Mouse (Mus musculus): Measurements from ENCODE around the gene Arhgap30.

The Arhgap30 gene

DNA sequence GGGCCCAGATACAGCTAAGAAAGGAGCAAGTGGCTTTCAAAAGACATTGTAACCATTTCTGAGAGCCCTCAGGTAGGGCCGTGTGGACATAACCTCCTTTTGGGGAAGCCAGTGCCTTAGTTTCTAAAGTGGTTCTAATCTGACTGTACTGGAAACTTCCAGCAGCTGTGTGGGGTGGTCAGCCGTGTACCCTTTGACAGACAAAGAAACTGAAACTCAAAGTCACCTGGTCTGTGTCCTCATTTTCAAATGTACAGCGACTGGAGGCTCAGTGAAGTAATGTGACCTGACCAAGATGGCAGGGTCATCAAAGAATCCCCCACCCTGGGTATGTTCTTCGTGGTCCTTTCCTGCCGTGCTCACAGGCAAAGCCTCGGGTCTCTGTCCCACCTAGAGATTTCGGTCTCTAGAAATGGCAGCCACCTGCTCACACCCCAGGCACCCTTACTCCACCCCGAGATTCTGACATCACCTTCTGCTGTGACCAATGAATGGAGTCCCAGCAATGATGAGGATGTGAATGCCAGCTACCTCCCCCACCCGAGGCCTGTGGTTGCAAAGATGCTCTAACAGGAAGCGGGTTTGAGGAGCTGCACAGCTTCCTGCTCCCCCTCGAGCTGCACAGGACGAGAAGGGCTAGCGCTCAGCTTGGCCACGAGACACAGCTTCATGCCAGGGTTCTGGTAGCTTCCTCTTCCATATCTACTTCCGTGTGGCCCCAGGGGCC, at the start of gene Arhgap30:
TSS of gene Arhgap30 (plus strand) at position 579 of the 727 bp plus-strand sequence.
- DNase-seq (ENCODE audit: low read depth) = peak; percentile 98

GRCm38 (mm10) chr1:171342262-171343207, 46.2 kb upstream of the Arhgap30 start:
- no peak for DNase-seq (ENCODE audit: low read depth)

GRCm38 (mm10) chr1:171343922-171344677, 44.7 kb upstream of the Arhgap30 start:
- peak; percentile 34 for DNase-seq (ENCODE audit: low read depth)

GRCm38 (mm10) chr1:171344715-171345114, 44.0 kb upstream of the Arhgap30 start:
- DNase-seq (ENCODE audit: low read depth) = no peak

DNA sequence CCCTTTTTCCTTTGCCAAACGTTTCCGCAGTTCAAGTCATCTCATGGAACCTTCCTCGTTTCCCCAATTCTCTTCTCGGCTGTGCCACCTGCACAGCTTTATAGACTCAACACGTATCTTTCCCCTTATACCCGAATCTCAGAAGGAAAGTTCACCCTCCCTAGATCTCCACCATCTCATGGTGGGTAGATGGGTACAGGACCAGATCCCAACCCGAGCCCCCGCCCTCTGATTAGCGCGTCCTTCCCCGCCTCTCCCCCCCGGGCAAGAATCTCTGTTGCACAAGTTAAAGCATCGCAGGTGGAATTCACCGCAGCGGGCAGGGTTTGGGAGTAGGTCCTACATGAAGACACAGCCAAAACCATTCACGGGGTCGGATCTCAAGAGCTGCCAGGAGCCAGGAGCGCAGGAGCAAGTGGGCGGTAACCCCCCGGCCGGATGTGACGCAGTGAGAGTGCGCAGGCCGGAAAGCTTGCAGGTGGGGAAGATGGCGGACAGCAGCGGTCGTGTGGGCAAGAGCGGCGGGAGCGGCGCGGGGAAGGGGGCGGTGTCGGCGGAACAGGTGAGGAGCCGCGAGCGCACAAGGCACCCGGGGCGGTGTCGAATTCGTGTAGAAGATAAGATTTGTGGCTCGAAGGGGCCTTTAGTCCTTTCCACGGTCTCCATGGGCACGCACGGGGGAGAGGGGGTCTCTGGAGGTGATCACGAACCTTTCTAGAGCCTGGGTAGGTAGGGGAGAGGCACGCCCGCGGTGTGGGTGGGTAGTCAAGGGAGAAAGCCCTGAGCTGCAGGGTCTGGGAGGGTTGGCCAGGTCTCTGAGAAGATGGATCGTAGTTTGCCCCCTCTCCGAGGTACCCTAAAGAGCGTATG, 43.3 kb upstream of the Arhgap30 start, which contains the start of the genes Nit1 and Pfdn2:
TSS of gene Nit1 (minus strand) at position 422 of the 870 bp plus-strand sequence.
TSS of gene Pfdn2 (plus strand) at position 446 of the 870 bp plus-strand sequence.
- DNase-seq (ENCODE audit: low read depth) = peak; percentile 90

DNA sequence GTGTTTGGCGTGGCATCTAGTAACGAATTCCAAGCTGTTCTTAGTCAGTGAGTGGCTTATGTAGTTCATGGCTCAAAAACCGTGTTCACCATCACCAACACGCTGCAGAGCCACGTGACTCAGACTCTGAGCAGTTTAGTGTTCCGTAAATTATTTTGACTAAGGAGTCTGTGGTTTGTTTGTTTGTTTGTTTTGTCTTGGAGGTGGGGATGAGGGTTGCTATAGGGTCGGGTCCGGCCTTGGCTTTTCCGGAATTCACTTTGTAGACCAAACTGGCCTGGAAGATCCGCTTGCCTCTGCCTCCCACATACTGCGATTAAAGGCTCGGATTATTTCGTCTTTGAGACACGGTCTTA, 42.7 kb upstream of the Arhgap30 start:
- DNase-seq (ENCODE audit: low read depth) = peak; percentile 55

DNA sequence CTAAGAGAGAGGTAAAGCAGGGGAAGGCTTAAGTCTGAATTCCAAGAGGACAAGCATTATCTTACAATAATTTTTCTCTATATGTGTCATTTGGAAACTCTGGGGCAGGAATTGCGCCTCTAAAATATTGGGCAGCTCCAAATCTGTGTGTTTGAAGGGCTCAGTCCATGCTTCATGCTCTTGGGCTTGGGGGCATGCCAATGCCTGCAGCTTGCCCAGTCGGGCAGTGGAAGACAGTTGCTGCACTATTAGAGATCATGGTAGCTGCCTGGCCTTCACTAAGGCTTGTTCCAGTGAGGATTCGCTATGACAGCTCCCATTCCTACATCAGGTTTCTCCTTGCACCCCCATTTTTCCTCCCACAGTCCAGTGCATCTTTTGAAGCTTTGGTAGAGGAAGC, 40.1 kb upstream of the Arhgap30 start:
- DNase-seq (ENCODE audit: low read depth) = no peak

DNA sequence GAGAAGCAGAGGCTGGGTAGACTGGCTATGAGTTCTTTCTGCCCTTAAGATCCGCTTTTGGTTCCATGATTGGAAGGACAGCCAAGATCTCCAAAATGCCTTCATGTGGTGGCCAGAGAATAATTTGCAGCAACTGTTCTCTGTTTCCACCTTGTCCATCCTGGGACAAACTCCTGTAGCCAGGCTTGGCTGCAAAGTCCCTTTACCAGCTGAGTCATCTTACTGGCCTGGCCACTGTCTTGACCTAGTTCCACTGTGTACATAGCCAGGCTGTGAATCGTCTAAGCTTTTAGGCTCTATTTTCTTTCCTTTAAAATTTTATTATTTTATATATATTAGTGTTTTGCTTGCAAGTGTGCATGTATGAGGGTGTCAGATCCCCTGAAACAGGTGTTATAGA, 39.5 kb upstream of the Arhgap30 start:
- DNase-seq (ENCODE audit: low read depth) = peak; percentile 26

- DNase-seq (ENCODE audit: low read depth) = peak; percentile 69
These were observed 32.9 kb upstream of the Arhgap30 start for GRCm38 (mm10) chr1:171355812-171356340.

DNA sequence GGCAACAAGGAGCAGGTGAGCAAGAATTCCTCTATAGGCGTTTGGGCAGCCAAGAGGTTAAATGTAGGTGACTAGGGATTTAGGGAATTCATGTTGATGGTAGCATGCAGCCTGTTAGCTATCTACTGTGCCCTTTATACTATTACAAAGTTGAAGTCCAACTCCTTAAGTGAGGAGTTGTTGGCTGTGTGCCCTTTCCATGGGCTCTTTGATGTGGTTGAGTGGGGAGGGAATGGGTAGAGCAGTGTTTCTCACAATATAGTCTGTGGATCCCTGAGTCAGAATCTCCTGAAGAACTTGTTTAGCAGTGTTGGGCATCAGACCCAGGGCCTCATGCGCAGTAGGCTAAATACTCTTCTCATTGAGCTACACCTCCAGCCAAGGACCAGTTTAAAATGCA, 31.9 kb upstream of the Arhgap30 start:
- no peak for DNase-seq (ENCODE audit: low read depth)

- peak; percentile 75 for DNase-seq (ENCODE audit: low read depth)
These were observed 30.3 kb upstream of the Arhgap30 start for GRCm38 (mm10) chr1:171358421-171358820.

DNA sequence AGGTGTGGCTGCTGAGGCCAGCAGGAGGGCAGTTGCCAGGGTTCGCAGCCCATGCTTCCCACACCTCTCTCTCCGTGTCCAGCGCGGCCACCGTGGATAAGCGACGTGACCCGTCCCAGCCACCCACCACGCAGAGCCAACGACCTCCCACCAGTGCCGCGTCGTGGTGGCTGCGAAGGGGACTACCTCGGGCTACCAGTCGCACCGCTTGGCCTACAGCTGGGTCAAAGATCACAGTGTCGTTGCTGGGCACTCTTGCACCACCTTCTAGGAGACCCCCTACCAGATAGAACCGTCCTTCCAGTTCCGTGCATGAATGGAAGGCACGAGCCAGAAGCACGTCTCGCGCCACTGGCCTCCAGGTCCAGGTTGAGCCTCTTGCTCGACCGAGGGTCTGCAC, 28.5 kb upstream of the Arhgap30 start:
- no peak for DNase-seq (ENCODE audit: low read depth)

DNA sequence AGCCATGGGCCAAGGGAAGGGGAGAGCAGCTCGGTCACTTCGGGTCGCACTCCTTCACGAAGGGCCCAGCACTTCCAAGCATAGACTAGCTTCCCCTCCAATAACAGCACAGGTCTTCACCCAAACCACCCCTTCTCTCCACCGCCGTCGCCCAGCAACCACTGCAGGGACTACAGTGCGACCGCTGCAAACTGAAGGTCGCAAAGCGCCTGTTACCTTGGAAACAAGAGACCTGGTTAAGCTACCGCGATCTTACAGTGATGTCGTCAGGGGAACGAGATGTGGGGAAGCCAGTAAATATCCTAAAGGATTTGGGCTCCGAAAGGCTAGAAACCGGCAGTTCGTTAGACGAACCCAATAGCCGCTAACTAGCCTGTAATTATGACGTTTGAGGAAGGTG, 28.1 kb upstream of the Arhgap30 start, which contains the start of gene Klhdc9:
TSS of gene Klhdc9 (minus strand) at position 143 of the 400 bp plus-strand sequence.
- DNase-seq (ENCODE audit: low read depth) = no peak

GRCm38 (mm10) chr1:171361106-171362103, 27.3 kb upstream of the Arhgap30 start:
- peak; percentile 78 for DNase-seq (ENCODE audit: low read depth)

GRCm38 (mm10) chr1:171365934-171366333, 22.8 kb upstream of the Arhgap30 start:
- DNase-seq (ENCODE audit: low read depth) = peak; percentile 49

DNA sequence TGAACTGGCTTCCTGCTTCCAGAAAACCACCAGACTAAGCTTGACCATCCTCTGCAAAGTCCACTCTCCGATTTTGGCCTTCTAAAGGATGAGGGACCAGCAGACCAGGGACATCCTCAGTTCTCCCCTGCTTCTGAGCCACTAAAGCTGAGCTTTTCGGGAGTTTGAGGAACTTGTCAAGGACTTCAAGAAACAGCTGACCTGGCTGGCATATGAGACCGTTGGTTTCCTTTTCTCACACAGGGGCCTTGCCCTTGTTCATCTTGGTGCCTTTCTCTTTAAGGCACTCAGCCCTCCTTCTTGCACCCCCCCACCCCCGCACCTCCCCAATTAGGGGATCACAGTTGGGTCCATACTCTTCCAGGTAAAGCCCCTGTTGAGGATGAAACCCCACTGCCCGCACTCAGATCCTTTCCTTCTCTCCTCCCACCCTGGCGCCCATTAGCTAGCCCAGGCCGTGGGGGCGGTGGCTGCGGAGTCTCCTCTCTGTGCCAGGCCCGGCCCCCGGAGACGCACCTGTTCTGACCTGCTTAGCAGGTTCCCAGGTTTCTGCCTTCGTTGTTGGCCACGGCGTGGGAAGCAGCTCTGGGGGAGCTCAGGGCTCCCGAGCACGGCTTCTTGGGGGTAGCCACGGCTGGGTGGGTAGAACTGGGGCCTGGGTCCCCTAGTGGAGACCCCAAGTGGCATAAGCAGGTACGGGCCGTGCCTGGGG, 18.8 kb upstream of the Arhgap30 start, which contains the start of gene Nectin4:
TSS of gene Nectin4 (plus strand) at position 255 of the 712 bp plus-strand sequence.
- DNase-seq (ENCODE audit: low read depth) = peak; percentile 46

DNA sequence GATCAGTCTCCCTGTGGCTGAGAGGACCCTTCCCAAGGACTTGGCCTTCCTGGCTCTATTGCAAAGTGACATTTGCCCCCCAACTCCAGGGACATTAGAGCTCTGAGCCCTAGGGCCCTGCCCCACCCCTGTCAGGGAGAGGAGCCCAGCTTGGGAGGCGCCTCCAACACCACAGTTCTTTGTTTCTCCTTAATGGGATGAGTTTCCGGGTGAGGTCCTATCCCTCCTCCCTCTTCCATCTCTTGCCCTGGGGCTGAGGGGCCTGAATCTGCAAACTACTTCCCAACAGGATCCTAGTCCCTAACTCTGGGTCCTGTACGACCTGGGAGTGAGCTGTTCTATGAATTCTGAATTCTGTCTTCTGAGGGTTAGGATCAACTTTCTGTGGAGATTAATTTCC, 15.9 kb upstream of the Arhgap30 start:
- DNase-seq (ENCODE audit: low read depth) = no peak

DNA sequence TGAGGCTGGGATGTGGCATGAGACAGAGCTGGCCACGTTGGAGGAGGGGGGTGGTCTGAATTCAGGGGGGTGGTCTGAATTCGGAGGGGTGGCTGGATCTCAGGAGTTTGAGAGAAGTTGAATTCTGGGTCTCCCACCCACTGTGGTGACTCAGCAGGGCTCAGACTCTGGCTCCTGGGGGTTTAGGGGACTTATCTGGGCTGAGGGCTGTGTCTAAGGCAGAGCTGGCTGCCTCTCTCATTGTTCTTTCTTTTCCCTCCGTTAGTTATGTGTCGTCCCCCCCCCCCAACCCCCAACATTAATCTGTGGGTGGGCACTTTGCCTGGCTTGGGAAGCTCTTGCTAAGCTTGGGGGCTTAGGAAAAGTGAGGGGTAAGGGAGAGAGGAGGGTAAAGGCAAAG, 14.8 kb upstream of the Arhgap30 start:
- DNase-seq (ENCODE audit: low read depth) = no peak

GRCm38 (mm10) chr1:171375646-171376097, 13.1 kb upstream of the Arhgap30 start:
- DNase-seq (ENCODE audit: low read depth) = peak; percentile 89

All from 416B (cell line).